Mouse (Mus musculus): Measurements from ENCODE around the gene Tecta. TPM values are rescaled to one million over a fixed set of nuclear protein-coding genes. Genes with fewer than 3 reads are reported as not detected.

Gene Tecta
- polyA plus RNA-seq, 1 experiment from 2014 or later: 0.30 TPM

DNA sequence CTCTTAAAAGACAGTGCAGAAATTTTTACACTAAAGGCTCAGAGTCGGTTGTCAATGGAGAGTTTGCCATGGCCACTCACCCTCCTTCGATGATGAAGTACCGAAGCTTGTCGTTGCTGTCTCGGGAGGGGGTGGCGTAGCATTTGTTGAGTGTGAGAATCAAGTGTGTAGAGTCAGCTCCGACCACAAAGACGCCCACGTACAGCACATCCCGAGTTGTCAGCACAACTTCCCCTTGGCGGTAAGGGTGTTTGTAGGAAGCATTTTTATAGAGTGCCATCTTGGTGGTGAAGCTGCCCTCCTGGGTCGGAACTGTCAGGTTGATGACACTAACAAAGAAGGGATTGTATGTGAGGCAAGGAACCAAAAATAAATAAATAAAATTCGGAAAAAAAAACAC, 62.7 kb downstream of the Tecta start:
- no peaks in the 10 kb centered on the region for H3K27me3 ChIP-seq (replicated peaks; ENCODE audit: control insufficient read depth, insufficient read depth, low read length)
- H3K27ac ChIP-seq (ENCODE audit: low read depth): no peak overlapping the region
- WGBS: 80% methylated on average over 13 of the region's 13 CpGs
- H3K4me3 ChIP-seq (ENCODE audit: low read depth, low read length): no peak overlapping the region
- no peaks in the 10 kb centered on the region for H3K36me3 ChIP-seq (ENCODE audit: control insufficient read depth, insufficient read depth, low read length)
- H3K4me2 ChIP-seq (ENCODE audit: low read length): no peak overlapping the region
- H3K9ac ChIP-seq (ENCODE audit: low read length): no peak overlapping the region
- no peaks in the 10 kb centered on the region for H3K9me3 ChIP-seq (ENCODE audit: control insufficient read depth, low read length)
- no peaks in the 10 kb centered on the region for H3K4me1 ChIP-seq (replicated peaks; ENCODE audit: control insufficient read depth, insufficient read depth, low read length)
- DNase-seq (ENCODE audit: low spot score) (no peak), ATAC-seq (replicated peaks; ENCODE audit: low FRiP score, low TSS enrichment, low read depth) (no peak)

DNA sequence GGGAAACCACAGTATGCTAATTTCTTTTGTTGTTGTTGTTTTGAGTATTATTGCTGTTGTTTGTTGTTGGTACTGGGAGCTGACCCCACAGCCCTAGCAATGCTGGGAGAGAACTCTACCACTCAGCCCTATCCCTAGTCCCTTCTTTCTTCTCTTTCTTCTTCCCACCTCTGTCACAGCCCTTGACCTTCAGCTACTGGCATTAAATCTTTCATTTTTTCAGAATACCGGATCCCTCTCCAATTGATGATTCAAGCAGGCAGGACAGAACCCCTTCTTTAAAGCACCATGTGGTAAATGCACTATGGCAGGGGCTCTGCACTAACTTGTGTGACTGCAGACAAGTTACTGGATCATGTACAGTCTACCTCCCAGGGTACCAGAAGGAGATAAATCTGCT, 63.2 kb downstream of the Tecta start:
- DNase-seq (ENCODE audit: low spot score): no peak
- H3K4me3 ChIP-seq (ENCODE audit: low read depth, low read length): no peak overlapping the region
- WGBS: 70% methylated on average over 1 of the region's 1 CpGs

DNA sequence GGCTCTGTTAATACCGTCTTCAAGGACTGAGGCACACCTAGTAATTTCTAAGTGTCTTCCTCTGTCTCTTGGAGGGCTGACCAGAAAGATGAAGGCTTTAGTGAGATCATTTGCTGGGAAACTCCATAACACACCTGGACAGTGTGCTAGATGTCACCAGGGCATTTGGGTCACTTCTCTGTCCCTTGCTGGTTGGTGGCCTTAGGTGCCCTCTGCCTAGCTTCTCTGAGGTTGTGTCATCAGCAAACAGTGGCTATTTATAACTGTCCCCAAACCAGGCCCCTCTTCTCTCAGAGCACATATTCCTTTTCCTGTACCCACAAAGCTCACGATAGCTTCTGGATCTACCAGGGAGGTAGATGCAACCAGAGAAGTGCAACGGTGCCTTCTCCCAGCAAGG, 64.8 kb downstream of the Tecta start:
- Histone ChIP-seq H3K36me3 (ENCODE audit: control insufficient read depth, insufficient read depth, low read length) (no peaks in the 10 kb centered on the region), H3K9ac (ENCODE audit: low read length) (no peak overlapping the region), H3K4me3 (ENCODE audit: low read depth, low read length) (no peak overlapping the region), H3K27ac (ENCODE audit: low read depth) (no peak overlapping the region), H3K9me3 (ENCODE audit: control insufficient read depth, low read length) (no peaks in the 10 kb centered on the region), H3K4me2 (ENCODE audit: low read length) (no peak overlapping the region), H3K27me3 (replicated peaks; ENCODE audit: control insufficient read depth, insufficient read depth, low read length) (no peaks in the 10 kb centered on the region), H3K4me1 (replicated peaks; ENCODE audit: control insufficient read depth, insufficient read depth, low read length) (no peaks in the 10 kb centered on the region)
- DNase-seq (ENCODE audit: low spot score): no peak
- 81% methylated on average over 3 of the region's 3 CpGs for WGBS
- no peak for ATAC-seq (replicated peaks; ENCODE audit: low FRiP score, low TSS enrichment, low read depth)

More for the DNA sequence above, 63.2 kb downstream of the Tecta start:
- Histone ChIP-seq H3K4me2 (ENCODE audit: low read length) (no peak overlapping the region), H3K27ac (ENCODE audit: low read depth) (no peak overlapping the region), H3K9me3 (ENCODE audit: control insufficient read depth, low read length) (no peaks in the 10 kb centered on the region), H3K36me3 (ENCODE audit: control insufficient read depth, insufficient read depth, low read length) (no peaks in the 10 kb centered on the region), H3K27me3 (replicated peaks; ENCODE audit: control insufficient read depth, insufficient read depth, low read length) (no peaks in the 10 kb centered on the region), H3K9ac (ENCODE audit: low read length) (no peak overlapping the region), H3K4me1 (replicated peaks; ENCODE audit: control insufficient read depth, insufficient read depth, low read length) (no peaks in the 10 kb centered on the region)
- ATAC-seq (replicated peaks; ENCODE audit: low FRiP score, low TSS enrichment, low read depth): no peak

DNA sequence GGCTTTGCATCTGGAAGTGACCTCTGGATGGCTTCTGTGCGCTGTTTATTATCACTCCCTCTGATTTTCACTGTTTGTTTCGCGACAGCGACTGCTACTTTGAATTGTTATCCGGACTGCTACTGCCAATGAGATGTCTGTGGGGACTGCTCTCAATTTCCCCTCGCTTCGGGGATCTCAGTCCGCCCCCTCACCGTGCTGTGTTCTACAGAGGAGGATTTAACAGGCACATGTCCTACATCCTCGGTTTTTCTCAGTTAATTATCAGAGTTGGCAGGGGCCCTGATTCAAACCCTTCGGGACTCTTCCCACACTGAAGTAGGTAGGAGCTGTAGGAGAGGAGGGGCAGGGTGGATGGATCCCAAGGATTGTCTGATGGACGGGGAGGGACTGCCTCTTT, 67.0 kb downstream of the Tecta start:
- no peak overlapping the region for H3K27ac ChIP-seq (ENCODE audit: low read depth)
- no peak overlapping the region for H3K9ac ChIP-seq (ENCODE audit: low read length)
- DNase-seq (ENCODE audit: low spot score): no peak
- no peaks in the 10 kb centered on the region for H3K4me1 ChIP-seq (replicated peaks; ENCODE audit: control insufficient read depth, insufficient read depth, low read length)
- no peaks in the 10 kb centered on the region for H3K9me3 ChIP-seq (ENCODE audit: control insufficient read depth, low read length)
- H3K4me3 ChIP-seq (ENCODE audit: low read depth, low read length): no peak overlapping the region
- ATAC-seq (replicated peaks; ENCODE audit: low FRiP score, low TSS enrichment, low read depth): no peak
- no peak overlapping the region for H3K4me2 ChIP-seq (ENCODE audit: low read length)
- no peaks in the 10 kb centered on the region for H3K36me3 ChIP-seq (ENCODE audit: control insufficient read depth, insufficient read depth, low read length)
- 64% methylated on average over 12 of the region's 12 CpGs for WGBS
- H3K27me3 ChIP-seq (replicated peaks; ENCODE audit: control insufficient read depth, insufficient read depth, low read length): no peaks in the 10 kb centered on the region

DNA sequence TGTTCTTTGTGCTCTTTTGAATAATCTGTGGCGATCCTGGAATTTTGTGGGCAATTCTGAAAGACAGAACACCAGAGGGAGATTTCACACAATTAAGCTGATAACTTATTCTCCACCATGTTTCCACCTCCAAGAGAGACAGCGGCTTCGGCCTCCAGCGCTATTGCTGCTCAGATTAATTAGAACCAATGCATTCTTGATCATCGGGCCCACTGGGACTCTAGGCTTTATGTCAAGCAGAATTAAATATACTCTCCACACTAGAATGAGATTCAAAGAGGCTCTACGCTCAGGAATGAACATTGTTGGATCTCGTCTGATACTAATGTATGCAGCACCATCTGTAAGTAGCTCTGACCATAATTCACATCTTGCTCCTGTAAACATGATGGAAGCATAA, 68.4 kb downstream of the Tecta start:
- ATAC-seq (replicated peaks; ENCODE audit: low FRiP score, low TSS enrichment, low read depth) (no peak), DNase-seq (ENCODE audit: low spot score) (no peak)
- Histone ChIP-seq H3K4me3 (ENCODE audit: low read depth, low read length) (no peak overlapping the region), H3K27ac (ENCODE audit: low read depth) (no peak overlapping the region), H3K27me3 (replicated peaks; ENCODE audit: control insufficient read depth, insufficient read depth, low read length) (no peaks in the 10 kb centered on the region), H3K4me2 (ENCODE audit: low read length) (no peak overlapping the region), H3K9me3 (ENCODE audit: control insufficient read depth, low read length) (no peaks in the 10 kb centered on the region), H3K4me1 (replicated peaks; ENCODE audit: control insufficient read depth, insufficient read depth, low read length) (no peaks in the 10 kb centered on the region), H3K9ac (ENCODE audit: low read length) (no peak overlapping the region), H3K36me3 (ENCODE audit: control insufficient read depth, insufficient read depth, low read length) (no peaks in the 10 kb centered on the region)
- WGBS: 89% methylated on average over 7 of the region's 7 CpGs

DNA sequence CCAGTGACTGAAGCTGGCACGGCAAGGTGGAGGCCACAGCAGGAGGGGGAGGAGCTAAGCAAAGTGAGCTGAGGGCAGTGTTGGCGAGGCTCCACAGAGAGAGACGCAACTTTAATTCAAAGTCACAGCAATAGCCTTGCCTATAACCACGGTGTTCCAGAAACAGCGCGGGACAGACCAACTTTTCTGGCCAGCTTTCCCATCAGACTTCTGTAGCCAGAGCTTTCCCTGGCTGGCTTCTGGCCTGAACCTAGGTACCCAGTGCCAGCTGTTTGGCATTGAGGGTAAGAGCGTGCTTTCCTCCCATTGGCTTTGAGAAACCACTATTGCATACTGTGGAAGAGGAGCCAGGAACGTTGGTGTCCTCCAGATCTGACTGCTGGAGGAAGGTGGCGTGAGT, 70.0 kb downstream of the Tecta start:
- no peak for DNase-seq (ENCODE audit: low spot score)
- 81% methylated on average over 9 of the region's 9 CpGs for WGBS

DNA sequence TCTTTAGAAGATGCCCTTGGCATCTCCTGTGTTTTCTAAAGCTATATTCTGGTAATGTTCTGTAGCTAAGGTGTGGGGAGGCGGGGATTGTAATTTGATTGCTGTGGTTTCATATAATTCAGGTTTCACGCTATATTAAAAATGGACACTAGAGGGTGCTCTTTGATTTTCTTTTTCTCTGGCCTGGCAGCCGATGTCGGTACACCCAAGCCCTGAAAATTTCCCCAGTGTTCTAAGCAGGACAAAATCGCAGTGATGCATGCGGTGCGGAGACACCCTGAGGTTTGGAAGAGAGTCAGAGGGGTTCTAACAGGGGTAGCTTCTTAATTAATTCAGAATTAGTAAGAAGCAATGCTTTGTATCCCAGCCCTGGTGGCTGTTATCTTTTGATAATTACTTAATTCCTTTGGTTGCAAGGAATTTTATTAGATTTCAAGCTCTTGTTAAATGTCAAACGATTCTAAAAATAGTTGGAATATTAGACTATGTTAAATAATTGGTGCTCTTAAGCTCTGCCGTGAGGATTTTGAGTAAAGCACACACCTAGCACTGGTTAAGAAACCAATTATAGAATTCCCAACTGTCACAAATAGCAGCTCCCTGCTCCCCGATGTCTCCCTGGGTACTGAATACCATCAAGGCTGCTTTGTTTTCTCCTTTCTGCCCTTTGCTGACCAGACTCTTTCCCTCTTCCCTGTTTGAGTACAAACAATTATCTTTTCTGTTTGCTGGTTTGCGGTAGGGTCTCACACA, 72.9 kb downstream of the Tecta start:
- 30% methylated on average over 11 of the region's 11 CpGs for WGBS
- no peak overlapping the region for H3K27ac ChIP-seq (ENCODE audit: low read depth)
- H3K9ac ChIP-seq (ENCODE audit: low read length): no peak overlapping the region
- H3K4me2 ChIP-seq (ENCODE audit: low read length): no peak overlapping the region
- H3K36me3 ChIP-seq (ENCODE audit: control insufficient read depth, insufficient read depth, low read length): no peaks in the 10 kb centered on the region
- no peaks in the 10 kb centered on the region for H3K4me1 ChIP-seq (replicated peaks; ENCODE audit: control insufficient read depth, insufficient read depth, low read length)
- peak; percentile 62 for DNase-seq (ENCODE audit: low spot score)
- H3K4me3 ChIP-seq (ENCODE audit: low read depth, low read length): no peak overlapping the region
- no peaks in the 10 kb centered on the region for H3K9me3 ChIP-seq (ENCODE audit: control insufficient read depth, low read length)
- H3K27me3 ChIP-seq (replicated peaks; ENCODE audit: control insufficient read depth, insufficient read depth, low read length): peaks cover 5% of the 10 kb centered on the region; the same call in 1 of the 2 replicates
- no peak for ATAC-seq (replicated peaks; ENCODE audit: low FRiP score, low TSS enrichment, low read depth)

More for the DNA sequence above, 70.0 kb downstream of the Tecta start:
- H3K9me3 ChIP-seq (ENCODE audit: control insufficient read depth, low read length): no peaks in the 10 kb centered on the region
- H3K9ac ChIP-seq (ENCODE audit: low read length): no peak overlapping the region
- no peaks in the 10 kb centered on the region for H3K36me3 ChIP-seq (ENCODE audit: control insufficient read depth, insufficient read depth, low read length)
- H3K27me3 ChIP-seq (replicated peaks; ENCODE audit: control insufficient read depth, insufficient read depth, low read length): peaks cover 4% of the 10 kb centered on the region; the same call in 1 of the 2 replicates
- ATAC-seq (replicated peaks; ENCODE audit: low FRiP score, low TSS enrichment, low read depth): no peak
- H3K4me1 ChIP-seq (replicated peaks; ENCODE audit: control insufficient read depth, insufficient read depth, low read length): no peaks in the 10 kb centered on the region
- H3K4me3 ChIP-seq (ENCODE audit: low read depth, low read length): no peak overlapping the region
- H3K4me2 ChIP-seq (ENCODE audit: low read length): no peak overlapping the region
- no peak overlapping the region for H3K27ac ChIP-seq (ENCODE audit: low read depth)

DNA sequence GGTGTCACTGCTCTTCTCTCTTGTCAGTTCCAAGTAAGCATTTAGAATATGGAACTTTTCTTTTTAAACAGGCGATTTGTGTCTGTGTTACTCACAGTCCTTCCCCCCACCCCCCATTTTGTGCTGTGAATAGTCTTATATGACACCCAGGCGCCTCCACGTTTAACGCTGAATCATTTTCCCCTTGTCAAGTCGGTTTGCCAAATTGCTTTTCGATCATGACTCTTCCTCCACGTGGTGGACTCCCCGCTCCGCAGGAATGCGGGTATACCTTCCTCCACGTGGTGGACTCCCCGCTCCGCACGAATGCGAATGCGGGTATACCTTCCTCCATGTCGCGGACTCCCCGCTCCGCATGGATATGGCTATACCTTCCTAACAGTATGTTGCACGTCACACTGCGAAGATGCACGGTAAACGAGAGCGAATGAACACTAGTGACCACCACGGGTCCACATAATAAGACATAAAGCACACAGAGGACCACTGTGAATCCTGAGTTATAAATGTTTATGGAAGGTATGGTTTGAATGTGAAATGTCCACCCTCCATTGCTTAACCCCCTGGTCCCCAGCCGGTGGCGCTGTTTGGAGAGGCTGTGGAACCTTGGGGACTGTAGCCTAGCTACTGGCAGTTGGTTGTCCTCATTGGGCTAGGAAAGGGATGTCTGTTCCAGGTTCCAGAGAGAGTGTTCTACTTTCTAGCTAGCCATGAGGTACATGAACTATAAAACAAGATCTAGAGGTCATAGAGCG, 74.9 kb downstream of the Tecta start:
- no peak overlapping the region for H3K9ac ChIP-seq (ENCODE audit: low read length)
- H3K9me3 ChIP-seq (ENCODE audit: control insufficient read depth, low read length): no peaks in the 10 kb centered on the region
- H3K4me3 ChIP-seq (ENCODE audit: low read depth, low read length): no peak overlapping the region
- ATAC-seq (replicated peaks; ENCODE audit: low FRiP score, low TSS enrichment, low read depth) (no peak), DNase-seq (ENCODE audit: low spot score) (no peak)
- H3K27me3 ChIP-seq (replicated peaks; ENCODE audit: control insufficient read depth, insufficient read depth, low read length): peaks cover 5% of the 10 kb centered on the region; the same call in 1 of the 2 replicates
- H3K4me2 ChIP-seq (ENCODE audit: low read length): 0 out of 2 replicates have a peak overlapping the region, but pooled peaks have one; percentile 9
- H3K27ac ChIP-seq (ENCODE audit: low read depth): no peak overlapping the region
- H3K36me3 ChIP-seq (ENCODE audit: control insufficient read depth, insufficient read depth, low read length): no peaks in the 10 kb centered on the region
- 60% methylated on average over 29 of the region's 29 CpGs for WGBS
- H3K4me1 ChIP-seq (replicated peaks; ENCODE audit: control insufficient read depth, insufficient read depth, low read length): no peaks in the 10 kb centered on the region

All from intestine, embryonic 14.5 days (tissue).